Mouse (Mus musculus) testis, adult 2 months (tissue): Measurements from ENCODE around the gene Ccnq.

Experiments
- CTCF ChIP-seq: fragments of 200-500 bp; IDR thresholded peaks from 2 replicates; pipeline ENCODE4 v1.5.1; 2012; ENCODE audit warnings: low read depth, mild to moderate bottlenecking, inconsistent platforms, low read length, moderate library complexity; ENCODE audit not compliant: control insufficient read depth, insufficient read depth, insufficient replicate concordance
- POLR2A ChIP-seq: fragments of 200-500 bp; IDR thresholded peaks from 2 replicates; pipeline ENCODE4 v1.6.1; 2012; ENCODE audit warnings: low read depth, mild to moderate bottlenecking, inconsistent platforms, low read length, moderate library complexity; ENCODE audit not compliant: control insufficient read depth

GRCm38 (mm10) chr11:78753183-78753582 lies 1.7 kb upstream of the Ccnq start:
- TF ChIP-seq CTCF = no peak
- TF ChIP-seq POLR2A = no peak
